Mouse (Mus musculus) spleen, adult 2 months (tissue): ENCODE results near the gene Pidd1.

Experiments
- CTCF ChIP-seq: fragments of 200-500 bp; IDR thresholded peaks from 2 replicates; pipeline ENCODE4 v1.5.1; 2011; ENCODE audit warnings: mild to moderate bottlenecking, inconsistent platforms; ENCODE audit not compliant: insufficient read depth, insufficient read length, insufficient replicate concordance; ENCODE audit errors: extremely low read depth
- POLR2A ChIP-seq: fragments of 200-500 bp; IDR thresholded peaks from 2 replicates; pipeline ENCODE4 v1.6.1; 2011; ENCODE audit warnings: low read depth, low read length, inconsistent platforms

- no peak for TF ChIP-seq CTCF
- no peak for TF ChIP-seq POLR2A
Measured at GRCm38 (mm10) chr7:141429310-141429709, 14.5 kb downstream of the Pidd1 start, which contains the start of gene Cend1.
